Comparison of ENCODE assay signal across 8 mouse cellular contexts in genomic region chr7:112856121-112856571, GRCm38 (mm10).
DNase-seq lines count a peak whose midpoint lies in the region; ATAC-seq lines count a peak whose summit lies in the region.

No protein-coding gene starts in this region.

- 26% methylated on average over 7 of the region's 7 CpGs for WGBS in midbrain, embryonic 16.5 days
- WGBS in midbrain, embryonic 10.5 days = 28% methylated on average over 7 of the region's 7 CpGs

- intact Hi-C loops in heart, postnatal 10 days (cut with DNase I) = no loop called here

- no peaks in the 10 kb centered on the region for H3K9me3 ChIP-seq in midbrain, embryonic 16.5 days (replicated peaks; ENCODE audit: control insufficient read depth, low read length, poor library complexity, severe bottlenecking)
- H3K9me3 ChIP-seq in midbrain, embryonic 10.5 days (replicated peaks) = no peaks in the 10 kb centered on the region

- no peaks in the 10 kb centered on the region for H3K27me3 ChIP-seq in midbrain, embryonic 16.5 days (ENCODE audit: control insufficient read depth, insufficient read depth, low read depth, low read length)
- H3K27me3 ChIP-seq in midbrain, embryonic 10.5 days (ENCODE audit: low read depth, poor library complexity, severe bottlenecking) = peaks cover 4% of the 10 kb centered on the region; the same call in 1 of the 2 replicates

- H3K4me3 ChIP-seq in midbrain, embryonic 16.5 days (ENCODE audit: low read depth, low read length) = no peak overlapping the region
- no peak overlapping the region for H3K4me3 ChIP-seq in midbrain, embryonic 10.5 days

- no peaks in the 10 kb centered on the region; the same call in 1 of the 2 replicates for H3K36me3 ChIP-seq in midbrain, embryonic 16.5 days (ENCODE audit: control insufficient read depth, insufficient read depth, low read length)
- peaks cover 36% of the 10 kb centered on the region for H3K36me3 ChIP-seq in midbrain, embryonic 10.5 days

- peak; percentile 70; the same call in 1 of the 2 replicates for ATAC-seq in midbrain, embryonic 16.5 days

- no peak overlapping the region for H3K9ac ChIP-seq in midbrain, embryonic 16.5 days (ENCODE audit: low read depth, low read length)

- peaks cover 31% of the 10 kb centered on the region for H3K4me1 ChIP-seq in midbrain, embryonic 16.5 days (ENCODE audit: control insufficient read depth, insufficient read depth, low read length)
- peaks cover 57% of the 10 kb centered on the region for H3K4me1 ChIP-seq in midbrain, embryonic 10.5 days

- DNase-seq in adrenal gland, adult 2 months = peak; percentile 51
- DNase-seq in adrenal gland, postnatal 14 days = no peak
- no peak for DNase-seq in midbrain, embryonic 10.5 days (ENCODE audit: low spot score)
- DNase-seq in heart, postnatal 10 days = peak; percentile 49 to 52
- peak; percentile 29 for DNase-seq in right cerebral cortex, postnatal 25 days
- DNase-seq in spleen, postnatal 4 days (ENCODE audit: low spot score in 2 of 2) = no peak
- DNase-seq in embryo, embryonic 9.5 days (ENCODE audit: extremely low spot score) = no peak

- H3K4me2 ChIP-seq in midbrain, embryonic 16.5 days (ENCODE audit: low read length) = no peak overlapping the region

- H3K27ac ChIP-seq in midbrain, embryonic 16.5 days (ENCODE audit: low read length) = 0 out of 2 replicates have a peak overlapping the region, but pooled peaks have one; percentile 7
- H3K27ac ChIP-seq in midbrain, embryonic 10.5 days (replicated peaks) = no peak overlapping the region

Comparison
In these comparisons a context has a peak if more than half of its experiments do, and no peak if none do; other contexts are left out.
1. DNase-seq: peak in adrenal gland, adult 2 months (single experiment), heart, postnatal 10 days (2 of 2) and right cerebral cortex, postnatal 25 days (single experiment); none in adrenal gland, postnatal 14 days (single experiment), midbrain, embryonic 10.5 days (single experiment), spleen, postnatal 4 days (0 of 2) and embryo, embryonic 9.5 days (single experiment).